Mouse (Mus musculus): Measurements from ENCODE around the gene Trim56. TPM values are rescaled to one million over a fixed set of nuclear protein-coding genes. Genes with fewer than 3 reads are reported as not detected.

Gene Trim56
- polyA plus RNA-seq, 1 experiment, result 7.4 TPM

- H3ac ChIP-seq (ENCODE audit: control insufficient read depth, insufficient read length, low read depth), result no peak overlapping the region
- H3K36me3 ChIP-seq (ENCODE audit: control insufficient read depth, insufficient read depth), result no peaks in the 10 kb centered on the region
- H3K27me3 ChIP-seq (ENCODE audit: control insufficient read depth, insufficient read depth, insufficient read length), result no peaks in the 10 kb centered on the region
- H3K79me2 ChIP-seq (ENCODE audit: control insufficient read depth, insufficient read depth), result no peaks in the 10 kb centered on the region
- TF ChIP-seq FOSL1 (IDR thresholded peaks at IDR 0.05; ENCODE audit: insufficient read depth, low read length, poor library complexity, severe bottlenecking), result no peak
- peak; percentile 8 for TF ChIP-seq MYOD1 (IDR thresholded peaks at IDR 0.05; ENCODE audit: control insufficient read depth, insufficient read length, low read depth)
- TF ChIP-seq CTCF (IDR thresholded peaks at IDR 0.05; ENCODE audit: control insufficient read depth, insufficient read depth, insufficient read length), result no peak
- H3K4me3 ChIP-seq (ENCODE audit: insufficient read depth, poor library complexity, severe bottlenecking), result no peak overlapping the region
- no peaks in the 10 kb centered on the region for H3K79me3 ChIP-seq (ENCODE audit: low read depth)
Observed at GRCm38 (mm10) chr5:137100660-137101059, 15.3 kb downstream of the Trim56 start.

- Histone ChIP-seq H3ac (ENCODE audit: control insufficient read depth, insufficient read length, low read depth) (no peak overlapping the region), H3K36me3 (ENCODE audit: control insufficient read depth, insufficient read depth) (no peaks in the 10 kb centered on the region), H3K79me2 (ENCODE audit: control insufficient read depth, insufficient read depth) (no peaks in the 10 kb centered on the region), H3K27me3 (ENCODE audit: control insufficient read depth, insufficient read depth, insufficient read length) (no peaks in the 10 kb centered on the region), H3K79me3 (ENCODE audit: low read depth) (no peaks in the 10 kb centered on the region), H3K4me3 (ENCODE audit: insufficient read depth, poor library complexity, severe bottlenecking) (no peak overlapping the region)
- TF ChIP-seq CEBPB (IDR thresholded peaks at IDR 0.05; ENCODE audit: low read depth) (no peak), FOSL1 (IDR thresholded peaks at IDR 0.05; ENCODE audit: insufficient read depth, low read length, poor library complexity, severe bottlenecking) (no peak), CTCF (IDR thresholded peaks at IDR 0.05; ENCODE audit: control insufficient read depth, insufficient read depth, insufficient read length) (no peak), MYOD1 (IDR thresholded peaks at IDR 0.05; ENCODE audit: control insufficient read depth, insufficient read length, low read depth) (no peak), MAX (IDR thresholded peaks at IDR 0.05) (no peak), MYOG (IDR thresholded peaks at IDR 0.05; ENCODE audit: control insufficient read depth, extremely low read depth, insufficient read length) (no peak), USF1 (IDR thresholded peaks at IDR 0.05; ENCODE audit: low read depth) (no peak)
Observed at GRCm38 (mm10) chr5:137098418-137098817, 17.6 kb downstream of the Trim56 start.

- Histone ChIP-seq H3K79me2 (ENCODE audit: control insufficient read depth, insufficient read depth) (no peaks in the 10 kb centered on the region), H3K79me3 (ENCODE audit: low read depth) (no peaks in the 10 kb centered on the region), H3K27me3 (ENCODE audit: control insufficient read depth, insufficient read depth, insufficient read length) (no peaks in the 10 kb centered on the region), H3K4me3 (ENCODE audit: insufficient read depth, poor library complexity, severe bottlenecking) (no peak overlapping the region), H3ac (ENCODE audit: control insufficient read depth, insufficient read length, low read depth) (no peak overlapping the region), H3K36me3 (ENCODE audit: control insufficient read depth, insufficient read depth) (no peaks in the 10 kb centered on the region)
- TF ChIP-seq MAX (IDR thresholded peaks at IDR 0.05) (no peak), USF1 (IDR thresholded peaks at IDR 0.05; ENCODE audit: low read depth) (no peak), MYOD1 (IDR thresholded peaks at IDR 0.05; ENCODE audit: control insufficient read depth, insufficient read length, low read depth) (no peak), FOSL1 (IDR thresholded peaks at IDR 0.05; ENCODE audit: insufficient read depth, low read length, poor library complexity, severe bottlenecking) (no peak), CTCF (IDR thresholded peaks at IDR 0.05; ENCODE audit: control insufficient read depth, insufficient read depth, insufficient read length) (no peak), CEBPB (IDR thresholded peaks at IDR 0.05; ENCODE audit: low read depth) (no peak), MYOG (IDR thresholded peaks at IDR 0.05; ENCODE audit: control insufficient read depth, extremely low read depth, insufficient read length) (no peak)
Observed at GRCm38 (mm10) chr5:137096037-137096436, 20.0 kb downstream of the Trim56 start.

GRCm38 (mm10) chr5:137095135-137095534, 20.9 kb downstream of the Trim56 start:
- Histone ChIP-seq H3K79me3 (ENCODE audit: low read depth) (no peaks in the 10 kb centered on the region), H3ac (ENCODE audit: control insufficient read depth, insufficient read length, low read depth) (no peak overlapping the region), H3K79me2 (ENCODE audit: control insufficient read depth, insufficient read depth) (no peaks in the 10 kb centered on the region), H3K4me3 (ENCODE audit: insufficient read depth, poor library complexity, severe bottlenecking) (no peak overlapping the region), H3K36me3 (ENCODE audit: control insufficient read depth, insufficient read depth) (no peaks in the 10 kb centered on the region), H3K27me3 (ENCODE audit: control insufficient read depth, insufficient read depth, insufficient read length) (no peaks in the 10 kb centered on the region)
- no peak for TF ChIP-seq MYOD1 (IDR thresholded peaks at IDR 0.05; ENCODE audit: control insufficient read depth, insufficient read length, low read depth)
- no peak for TF ChIP-seq MAX (IDR thresholded peaks at IDR 0.05)
- no peak for TF ChIP-seq CEBPB (IDR thresholded peaks at IDR 0.05; ENCODE audit: low read depth)
- no peak for TF ChIP-seq MYOG (IDR thresholded peaks at IDR 0.05; ENCODE audit: control insufficient read depth, extremely low read depth, insufficient read length)
- no peak for TF ChIP-seq CTCF (IDR thresholded peaks at IDR 0.05; ENCODE audit: control insufficient read depth, insufficient read depth, insufficient read length)
- no peak for TF ChIP-seq FOSL1 (IDR thresholded peaks at IDR 0.05; ENCODE audit: insufficient read depth, low read length, poor library complexity, severe bottlenecking)
- no peak for TF ChIP-seq USF1 (IDR thresholded peaks at IDR 0.05; ENCODE audit: low read depth)

GRCm38 (mm10) chr5:137093720-137094119, 22.3 kb downstream of the Trim56 start:
- TF ChIP-seq MAX (IDR thresholded peaks at IDR 0.05), result no peak
- no peak for TF ChIP-seq CEBPB (IDR thresholded peaks at IDR 0.05; ENCODE audit: low read depth)
- TF ChIP-seq MYOG (IDR thresholded peaks at IDR 0.05; ENCODE audit: control insufficient read depth, extremely low read depth, insufficient read length), result no peak
- no peak for TF ChIP-seq USF1 (IDR thresholded peaks at IDR 0.05; ENCODE audit: low read depth)
- no peak for TF ChIP-seq MYOD1 (IDR thresholded peaks at IDR 0.05; ENCODE audit: control insufficient read depth, insufficient read length, low read depth)
- no peak for TF ChIP-seq FOSL1 (IDR thresholded peaks at IDR 0.05; ENCODE audit: insufficient read depth, low read length, poor library complexity, severe bottlenecking)
- no peak for TF ChIP-seq CTCF (IDR thresholded peaks at IDR 0.05; ENCODE audit: control insufficient read depth, insufficient read depth, insufficient read length)
- no peaks in the 10 kb centered on the region for H3K27me3 ChIP-seq (ENCODE audit: control insufficient read depth, insufficient read depth, insufficient read length)
- H3ac ChIP-seq (ENCODE audit: control insufficient read depth, insufficient read length, low read depth), result no peak overlapping the region
- H3K79me2 ChIP-seq (ENCODE audit: control insufficient read depth, insufficient read depth), result no peaks in the 10 kb centered on the region
- H3K79me3 ChIP-seq (ENCODE audit: low read depth), result no peaks in the 10 kb centered on the region
- H3K4me3 ChIP-seq (ENCODE audit: insufficient read depth, poor library complexity, severe bottlenecking), result no peak overlapping the region
- no peaks in the 10 kb centered on the region for H3K36me3 ChIP-seq (ENCODE audit: control insufficient read depth, insufficient read depth)

GRCm38 (mm10) chr5:137091560-137091959, 24.4 kb downstream of the Trim56 start:
- Histone ChIP-seq H3ac (ENCODE audit: control insufficient read depth, insufficient read length, low read depth) (no peak overlapping the region), H3K36me3 (ENCODE audit: control insufficient read depth, insufficient read depth) (no peaks in the 10 kb centered on the region), H3K27me3 (ENCODE audit: control insufficient read depth, insufficient read depth, insufficient read length) (no peaks in the 10 kb centered on the region), H3K79me2 (ENCODE audit: control insufficient read depth, insufficient read depth) (no peaks in the 10 kb centered on the region), H3K4me3 (ENCODE audit: insufficient read depth, poor library complexity, severe bottlenecking) (no peak overlapping the region), H3K79me3 (ENCODE audit: low read depth) (no peaks in the 10 kb centered on the region)
- TF ChIP-seq USF1 (IDR thresholded peaks at IDR 0.05; ENCODE audit: low read depth) (no peak), MYOD1 (IDR thresholded peaks at IDR 0.05; ENCODE audit: control insufficient read depth, insufficient read length, low read depth) (no peak), CTCF (IDR thresholded peaks at IDR 0.05; ENCODE audit: control insufficient read depth, insufficient read depth, insufficient read length) (no peak), CEBPB (IDR thresholded peaks at IDR 0.05; ENCODE audit: low read depth) (no peak), MYOG (IDR thresholded peaks at IDR 0.05; ENCODE audit: control insufficient read depth, extremely low read depth, insufficient read length) (no peak), FOSL1 (IDR thresholded peaks at IDR 0.05; ENCODE audit: insufficient read depth, low read length, poor library complexity, severe bottlenecking) (no peak), MAX (IDR thresholded peaks at IDR 0.05) (no peak)
